Mouse (Mus musculus) hindlimb bud, embryonic 11.5 days (tissue): Measurements from ENCODE around the gene Cdh24.

Experiments
- DNase-seq: peaks from one replicate; pipeline ENCODE4 v3.0.0-alpha.2; 2012; ENCODE audit warnings: low read depth, low spot score; ENCODE audit errors: extremely low spot score

The Cdh24 gene

DNA sequence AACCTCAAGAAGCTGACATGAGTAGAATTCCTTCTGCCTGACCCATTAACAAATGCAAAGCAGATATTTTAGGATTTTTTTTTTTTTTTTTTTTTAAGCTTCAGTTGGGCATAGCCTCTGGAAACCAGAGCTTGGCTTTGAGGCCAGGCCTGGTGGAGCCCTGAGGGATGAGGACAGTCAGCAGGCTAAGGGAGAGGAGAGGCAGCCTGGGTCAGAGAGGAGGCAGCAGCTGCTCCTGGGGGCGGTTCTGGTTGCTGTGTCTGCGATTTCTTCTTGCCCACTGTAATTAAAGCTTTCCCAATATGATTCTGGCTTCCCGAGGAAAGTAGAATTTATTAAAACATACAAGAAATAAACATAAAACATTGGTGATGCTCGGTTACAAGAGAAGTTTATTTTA lies 31.9 kb downstream of the Cdh24 start:
- no peak for DNase-seq

DNA sequence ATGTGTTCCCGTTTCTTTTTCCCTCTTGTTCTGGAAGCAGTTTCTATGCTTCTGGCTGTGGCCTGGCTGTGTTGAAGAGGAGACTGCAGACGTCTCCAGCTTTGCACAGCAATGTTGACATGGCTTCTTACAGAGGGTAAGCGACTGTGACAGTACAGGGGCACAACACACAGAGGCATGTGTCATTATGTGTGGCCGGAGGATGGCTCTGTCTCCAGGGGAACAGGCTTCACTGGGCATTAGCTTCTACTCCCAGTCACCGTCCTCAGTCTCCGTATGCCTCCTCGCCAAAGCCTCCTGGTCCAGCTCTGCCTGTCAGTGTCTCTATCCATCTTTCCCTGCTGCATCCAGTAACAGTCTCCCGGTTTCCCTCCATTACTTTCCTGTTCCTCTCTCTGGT lies 33.9 kb downstream of the Cdh24 start:
- no peak for DNase-seq

DNA sequence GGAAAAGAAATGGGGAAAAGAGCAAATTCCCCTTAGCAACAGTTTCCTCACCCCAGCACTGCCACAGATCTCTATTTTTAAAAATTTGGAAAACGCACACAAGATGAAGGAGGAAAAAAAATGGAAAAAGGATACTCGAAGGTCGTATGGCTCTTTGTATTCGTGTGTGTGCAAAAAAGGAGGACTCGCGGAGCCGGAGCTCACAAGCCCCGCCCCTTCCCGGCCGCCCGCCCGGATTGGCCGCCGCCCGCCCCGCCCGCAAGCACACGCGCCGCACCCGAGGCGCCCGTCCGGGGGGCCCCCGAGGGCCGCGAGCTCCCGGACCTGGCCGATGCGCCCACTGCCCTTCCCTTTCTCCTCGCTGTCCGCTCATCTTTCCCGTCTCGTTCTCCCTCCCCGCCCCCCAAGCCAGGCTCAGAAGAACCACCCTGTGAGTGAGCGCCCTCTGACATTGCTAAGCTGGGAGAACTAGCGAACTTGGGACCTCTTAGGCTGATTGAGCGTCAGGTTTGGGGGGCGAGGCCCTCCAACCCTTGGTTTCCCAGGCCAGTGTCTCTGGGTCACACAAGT lies 35.3 kb downstream of the Cdh24 start, which contains the start of gene 4931414P19Rik:
Gene 4931414P19Rik (minus strand): TSS at position 242 of the 570 bp plus-strand sequence.
- DNase-seq, result no peak

DNA sequence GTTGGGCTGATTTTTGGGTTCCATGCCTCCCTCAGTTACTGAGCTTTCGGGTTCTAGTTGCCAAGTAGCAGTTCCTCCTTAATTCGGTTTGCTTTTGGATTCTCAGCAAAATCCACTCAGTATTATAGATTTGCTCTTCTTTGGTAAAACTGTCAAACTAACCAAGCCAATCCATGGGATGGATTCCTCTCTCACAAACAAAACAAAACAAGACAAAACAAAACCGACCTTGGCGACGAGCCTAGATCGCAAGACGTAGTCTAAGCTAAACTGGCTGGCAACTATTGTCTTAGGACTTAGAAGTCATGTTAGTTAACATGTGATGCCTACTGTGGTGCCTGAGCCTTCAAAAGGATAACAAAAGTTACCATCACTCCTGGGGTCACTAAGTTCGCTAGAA lies 37.5 kb downstream of the Cdh24 start:
- no peak for DNase-seq

DNA sequence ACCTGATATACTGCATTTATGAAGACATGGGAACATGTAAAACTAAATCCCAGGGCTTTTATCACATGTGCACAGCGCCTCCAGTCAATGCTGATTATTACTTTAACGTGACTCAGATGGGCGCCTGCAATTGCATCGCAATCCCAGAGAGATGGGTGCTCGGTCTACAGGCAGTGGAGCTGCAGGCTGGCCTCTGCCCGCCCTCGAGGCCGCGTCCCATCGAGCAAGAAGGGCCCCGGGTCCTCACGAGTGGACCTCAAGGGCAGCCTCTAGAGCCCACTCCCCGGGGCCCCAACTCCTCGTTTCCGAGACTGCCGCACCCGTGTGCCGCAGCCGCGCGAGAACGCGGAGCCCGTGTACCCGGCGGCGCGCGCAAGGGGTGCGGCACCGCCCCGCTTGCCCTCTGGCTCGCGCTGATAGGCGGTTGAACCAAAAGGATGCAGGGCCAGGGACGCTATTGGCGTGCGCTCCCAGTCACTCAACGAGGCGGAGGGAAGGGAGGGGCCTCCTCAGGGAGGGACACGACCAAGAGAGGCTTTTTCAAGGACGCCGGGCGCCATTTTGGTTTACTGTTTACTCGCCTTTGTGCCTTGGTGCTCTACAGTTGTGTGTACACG lies 38.0 kb downstream of the Cdh24 start:
- DNase-seq, result peak; percentile 79

DNA sequence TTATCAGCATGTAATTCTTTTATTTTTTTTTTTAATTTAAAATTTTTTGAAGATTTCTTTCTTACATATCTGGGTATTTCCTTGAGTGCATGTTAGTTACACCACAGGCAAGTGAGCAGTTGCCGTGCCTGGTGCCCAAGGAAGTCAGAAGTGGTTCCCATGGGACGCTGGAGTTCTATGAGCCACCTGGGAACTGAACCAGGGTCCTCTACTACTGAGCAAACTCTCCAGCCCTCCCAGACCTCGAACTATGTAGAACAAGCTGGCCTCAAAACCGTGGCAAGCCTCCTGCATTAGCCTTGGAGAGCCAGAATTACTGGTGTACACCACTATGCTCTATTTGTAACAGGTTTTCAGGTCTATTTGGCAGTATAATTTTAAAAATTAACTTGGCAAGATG lies 38.6 kb downstream of the Cdh24 start:
- no peak for DNase-seq

DNA sequence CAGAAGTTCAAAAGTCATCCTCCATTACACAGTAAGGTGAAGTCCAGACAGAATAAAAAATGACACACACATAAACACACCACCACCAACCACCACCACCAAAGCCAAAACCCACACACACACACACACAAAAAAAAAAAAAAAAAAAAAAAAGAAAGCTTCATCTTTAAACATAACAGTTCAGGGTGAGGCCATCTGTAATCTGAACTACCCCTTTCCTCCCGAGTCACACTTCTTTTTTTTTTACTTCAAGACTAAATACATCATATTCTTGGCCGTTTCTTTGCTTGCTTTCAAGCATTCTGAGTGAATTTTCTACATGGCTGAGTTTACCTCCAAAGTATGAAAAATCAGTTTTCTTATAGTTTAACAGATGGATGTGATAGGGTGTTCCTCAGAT lies 39.6 kb downstream of the Cdh24 start:
- DNase-seq, result no peak

DNA sequence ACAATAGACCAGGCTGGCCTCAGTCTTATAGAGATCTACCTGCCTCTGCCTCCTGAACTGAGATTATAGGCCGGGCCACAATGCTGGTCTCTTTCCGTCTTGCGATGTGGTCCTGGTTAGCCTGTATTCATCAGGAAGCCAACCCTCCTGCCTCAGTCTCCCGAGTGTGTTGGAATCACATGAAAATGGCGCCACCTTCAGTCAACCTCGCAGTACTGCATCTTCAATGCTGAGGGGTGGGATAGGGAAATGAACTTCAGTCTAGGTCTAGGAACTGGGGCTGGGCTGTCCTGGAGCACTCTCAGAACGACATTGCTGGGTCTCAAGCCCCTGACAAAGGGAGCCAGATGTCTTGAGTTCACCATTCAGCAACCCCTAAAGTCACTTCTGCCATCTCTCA lies 44.1 kb downstream of the Cdh24 start:
- DNase-seq, result no peak

DNA sequence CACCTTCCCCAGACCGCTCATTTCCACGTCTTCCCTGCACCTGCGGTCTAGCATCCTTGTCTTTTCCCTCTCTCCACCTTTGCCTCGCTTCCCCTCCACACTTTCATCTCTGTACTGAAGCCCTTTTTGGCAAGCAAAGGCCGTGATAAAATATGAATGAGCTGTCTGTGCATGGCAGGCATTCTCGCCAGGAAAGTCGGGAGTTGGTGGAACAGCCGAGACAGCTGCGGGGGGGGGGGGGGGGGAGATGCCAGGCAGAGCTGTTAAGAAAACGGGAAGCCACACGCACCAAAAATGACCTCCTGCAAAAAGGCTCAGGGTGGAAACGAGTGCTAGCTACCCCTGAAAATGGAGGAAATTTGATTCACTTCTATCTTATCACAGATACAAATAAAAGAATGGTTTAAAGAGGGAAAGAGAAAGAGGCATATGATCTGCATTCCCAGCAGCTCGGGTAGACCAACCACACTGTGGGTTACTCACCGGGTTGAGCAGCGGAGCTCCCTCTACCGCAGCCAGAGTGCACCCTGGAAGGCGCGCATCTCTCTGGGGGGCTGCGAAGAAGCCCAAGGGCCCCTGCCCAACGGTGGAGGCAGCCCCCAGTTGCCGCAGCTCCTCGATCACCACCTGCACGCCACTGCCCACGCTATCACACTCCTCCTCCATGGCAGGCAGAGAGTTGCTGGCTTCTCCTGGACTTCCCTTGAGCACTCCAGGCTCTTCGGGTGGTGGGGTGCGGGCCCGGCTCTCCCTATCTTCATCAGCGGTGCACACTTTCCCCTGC lies 46.3 kb downstream of the Cdh24 start:
- DNase-seq, result no peak

DNA sequence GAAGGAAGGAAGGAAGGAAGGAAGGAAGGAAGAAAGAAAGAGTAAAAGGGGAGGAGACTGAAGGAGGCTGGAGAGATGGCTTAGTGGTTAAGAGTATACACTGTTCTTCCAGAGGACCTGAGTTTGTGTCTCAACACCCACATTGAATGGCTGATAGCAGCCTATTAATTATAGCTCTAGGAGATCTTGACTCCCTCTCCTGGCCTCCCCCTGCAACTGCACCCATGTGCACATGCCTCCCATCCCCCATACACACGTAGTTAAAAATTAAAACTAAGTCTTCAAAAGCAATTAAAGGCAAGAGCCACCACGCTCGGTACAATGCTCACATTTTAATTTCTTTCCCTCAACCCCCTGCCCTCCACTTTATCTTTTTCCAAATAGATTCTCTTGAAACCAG lies 47.1 kb downstream of the Cdh24 start:
- DNase-seq, result no peak

DNA sequence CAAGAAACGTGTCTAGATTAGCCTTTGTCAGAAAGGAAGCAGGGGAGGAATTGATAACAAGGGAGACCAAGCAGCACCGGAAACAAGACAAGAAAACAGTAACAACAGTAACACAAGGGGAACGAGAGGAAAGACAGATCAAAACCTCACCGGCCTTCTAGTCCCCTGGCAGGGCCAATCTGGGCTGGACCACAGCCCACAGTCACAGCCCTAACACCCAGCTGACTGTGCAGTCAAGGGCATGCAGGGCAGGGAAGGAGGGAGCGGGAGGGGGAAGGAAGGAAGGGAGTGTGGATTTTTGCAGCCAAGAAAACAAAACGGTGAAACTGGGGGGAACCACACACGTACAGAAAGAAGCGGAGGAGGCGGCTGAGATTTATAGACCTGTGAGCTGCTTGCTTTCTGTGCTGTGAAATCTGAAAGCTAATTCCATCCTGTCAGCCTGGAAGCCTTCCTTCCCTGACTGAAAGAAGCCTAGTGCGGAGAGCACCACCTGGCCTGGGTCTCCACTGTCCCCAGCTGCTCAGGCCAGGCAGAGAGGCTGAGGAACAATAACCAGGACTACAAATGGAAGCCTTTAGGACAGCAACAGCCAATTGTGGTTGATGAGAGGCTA lies 48.7 kb downstream of the Cdh24 start:
- no peak for DNase-seq

DNA sequence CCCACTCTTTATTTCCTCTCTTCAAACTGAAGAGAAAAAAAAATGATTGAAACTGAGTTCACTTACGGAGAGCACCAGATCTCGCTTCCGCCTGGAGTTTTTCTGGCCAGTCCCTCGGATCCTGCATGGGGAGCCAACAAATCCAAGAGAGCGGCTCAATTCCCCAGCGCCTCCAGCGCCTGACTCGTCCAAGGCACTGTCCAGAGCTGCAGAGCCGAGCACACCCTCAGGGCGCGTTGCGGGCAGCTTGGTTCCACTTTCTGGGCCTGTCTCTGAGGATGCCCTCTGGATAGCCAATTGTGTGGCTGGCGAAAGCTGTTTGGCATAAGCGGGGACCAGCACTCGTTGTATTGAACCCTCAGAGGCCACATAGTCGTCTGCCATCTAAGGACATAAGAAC lies 50.1 kb downstream of the Cdh24 start:
- no peak for DNase-seq

DNA sequence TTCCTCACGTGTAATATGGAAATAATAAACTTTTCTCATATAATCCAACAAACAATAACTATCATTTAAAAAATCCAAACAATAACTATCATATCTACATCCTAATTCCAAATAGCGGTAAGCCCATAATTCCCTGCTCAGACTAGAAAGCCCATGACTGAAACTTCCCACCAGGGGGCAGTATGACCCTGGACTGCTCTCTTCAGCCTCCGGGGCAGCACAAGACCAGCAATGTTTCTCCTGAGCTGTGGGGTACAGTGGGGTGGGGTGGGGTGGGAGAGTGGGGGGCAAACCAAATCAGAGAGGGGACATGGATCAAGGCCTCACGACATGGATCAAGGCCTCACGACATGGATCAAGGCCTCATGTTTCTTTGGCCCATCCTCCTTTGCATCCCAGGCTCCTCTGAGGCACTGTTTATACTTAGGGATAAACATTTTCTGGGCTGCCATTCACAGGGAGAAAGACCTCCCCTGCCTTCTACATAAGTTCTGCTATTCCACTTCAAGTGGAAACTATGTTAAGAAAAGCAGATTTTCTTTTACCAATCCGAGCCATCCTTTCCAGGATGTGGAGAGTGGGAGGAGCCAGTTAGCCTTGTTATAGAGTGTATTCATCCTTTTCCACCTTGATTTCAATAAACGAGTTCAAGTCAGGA lies 57.4 kb downstream of the Cdh24 start:
- no peak for DNase-seq

DNA sequence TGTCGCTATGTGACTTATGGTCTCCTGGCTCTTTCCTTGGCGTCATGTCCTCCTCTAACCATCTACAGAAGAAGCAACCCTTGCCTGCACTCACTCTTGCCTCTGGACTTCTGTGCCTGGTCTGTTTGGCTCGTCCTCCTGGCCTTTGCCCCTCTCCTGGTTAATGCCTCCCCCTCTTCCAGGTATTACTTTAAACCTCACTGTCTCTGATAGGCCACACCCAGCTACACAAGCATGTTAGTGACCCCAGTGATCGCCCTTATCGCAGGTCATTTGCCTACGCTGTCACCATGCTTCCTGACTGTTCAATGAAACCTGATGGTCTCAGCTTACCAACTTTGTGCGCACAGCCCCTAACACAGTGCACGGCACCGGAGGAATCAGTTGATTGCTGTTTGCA lies 58.6 kb downstream of the Cdh24 start:
- no peak for DNase-seq
